Mouse (Mus musculus) stomach, postnatal 0 days (tissue): ENCODE results near the gene Supt3. TPM values are rescaled to one million over a fixed set of nuclear protein-coding genes. Genes with fewer than 3 reads are reported as not detected.

ENCODE experiments used
- ATAC-seq: fragments of 200-750 bp; cut with Nextera tagmentation; 2 replicates; pipeline ENCODE4 v1.8.0; 2017; ENCODE audit not compliant: low FRiP score, low TSS enrichment
- DNase-seq: peaks from one replicate; pipeline ENCODE4 v3.0.0-alpha.2; 2016; ENCODE audit warnings: low spot score
- H3K27ac ChIP-seq: fragments of 300-500 bp; sonication (generic); replicated peaks from 2 replicates; pipeline ENCODE4 v1.5.1; 2014; ENCODE audit warnings: mild to moderate bottlenecking, control low read depth
- H3K27me3 ChIP-seq: fragments of 300-500 bp; sonication (generic); 2 replicates; pipeline ENCODE4 v1.6.1; 2014; ENCODE audit warnings: low read length; ENCODE audit not compliant: control insufficient read depth, insufficient read depth
- H3K36me3 ChIP-seq: fragments of 300-500 bp; sonication (generic); 2 replicates; pipeline ENCODE4 v1.6.1; 2014; ENCODE audit warnings: low read length, mixed read lengths; ENCODE audit not compliant: control insufficient read depth, insufficient read depth
- H3K4me1 ChIP-seq: fragments of 300-500 bp; sonication (generic); replicated peaks from 2 replicates; pipeline ENCODE4 v1.6.1; 2014; ENCODE audit warnings: antibody characterized with exemption; ENCODE audit not compliant: control insufficient read depth, insufficient read depth
- H3K4me2 ChIP-seq: fragments of 300-500 bp; sonication (generic); replicated peaks from 2 replicates; pipeline ENCODE4 v1.6.1; 2014; ENCODE audit warnings: low read depth, mild to moderate bottlenecking, control low read depth, moderate library complexity
- H3K4me3 ChIP-seq: fragments of 300-500 bp; sonication (generic); 2 replicates; pipeline ENCODE4 v1.5.1; 2014; ENCODE audit warnings: low read depth, low read length, control low read depth
- H3K9ac ChIP-seq: fragments of 300-500 bp; sonication (generic); 2 replicates; pipeline ENCODE4 v1.6.1; 2014; ENCODE audit warnings: mild to moderate bottlenecking, low read length, control low read depth, mixed read lengths
- H3K9me3 ChIP-seq: fragments of 300-500 bp; sonication (generic); 2 replicates; pipeline ENCODE4 v1.6.1; 2016; ENCODE audit warnings: low read length; ENCODE audit not compliant: control insufficient read depth
- CTCF ChIP-seq: IDR thresholded peaks from 2 replicates; pipeline ENCODE4 v1.5.1; 2016; ENCODE audit warnings: antibody characterized with exemption, low read depth, mild to moderate bottlenecking, moderate library complexity
- EP300 ChIP-seq: optimal IDR thresholded peaks from 2 replicates; pipeline ENCODE3; 2016; ENCODE audit warnings: antibody characterized with exemption
- WGBS: fragments of 180-500 bp; shearing (Covaris S2); extraction: QIAGEN DNeasy Blood & Tissue Kit; methylation state at CpG from one replicate; pipeline ENCODE4 v1.1.7; 2014; 5-methylcytosine and 5-hydroxymethylcytosine counted together
- polyA plus RNA-seq: library from polyadenylated mRNA; unstranded; fragments of >200 nt; fragmentation: Nextera tagmentation; extraction: Ambion mirVana; gene quantifications from 2 replicates; pipeline ENCODE4 v1.2.1, GENCODE M21; 2015

Supt3 gene
- polyA plus RNA-seq, 1 experiment from 2014 or later: 8.9 TPM

DNA sequence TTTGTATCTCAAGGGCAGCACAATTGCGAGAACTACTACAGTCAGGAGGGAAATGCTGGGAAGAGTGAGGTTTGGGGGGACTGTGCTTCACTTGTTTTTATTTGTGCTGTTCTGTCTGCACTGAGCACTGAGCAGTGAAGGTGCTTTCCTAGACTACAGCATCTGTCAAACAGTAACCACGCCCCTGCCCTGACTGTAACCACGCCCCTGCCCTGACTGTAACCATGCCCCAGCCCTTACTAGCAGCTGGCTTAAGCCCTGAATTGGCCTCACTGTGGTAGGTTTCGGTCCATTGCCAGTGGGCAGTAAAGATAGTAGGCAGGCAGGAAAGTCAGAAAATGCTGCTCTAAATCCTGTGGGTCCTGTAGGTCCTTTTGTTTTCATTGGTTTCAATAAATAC is 196.5 kb downstream of the Supt3 start:
- Histone ChIP-seq H3K27me3 (no peaks in the 10 kb centered on the region), H3K9me3 (no peaks in the 10 kb centered on the region), H3K27ac (no peak overlapping the region), H3K36me3 (no peaks in the 10 kb centered on the region), H3K4me1 (no peaks in the 10 kb centered on the region), H3K4me2 (no peak overlapping the region), H3K4me3 (no peak overlapping the region), H3K9ac (no peak overlapping the region)
- ATAC-seq: 0 out of 2 replicates have a peak, but pooled peaks have one; percentile 64
- peak; percentile 36 for DNase-seq
- no peak for TF ChIP-seq CTCF
- no peak for TF ChIP-seq EP300
- WGBS: 52% methylated on average over 4 of the region's 4 CpGs

DNA sequence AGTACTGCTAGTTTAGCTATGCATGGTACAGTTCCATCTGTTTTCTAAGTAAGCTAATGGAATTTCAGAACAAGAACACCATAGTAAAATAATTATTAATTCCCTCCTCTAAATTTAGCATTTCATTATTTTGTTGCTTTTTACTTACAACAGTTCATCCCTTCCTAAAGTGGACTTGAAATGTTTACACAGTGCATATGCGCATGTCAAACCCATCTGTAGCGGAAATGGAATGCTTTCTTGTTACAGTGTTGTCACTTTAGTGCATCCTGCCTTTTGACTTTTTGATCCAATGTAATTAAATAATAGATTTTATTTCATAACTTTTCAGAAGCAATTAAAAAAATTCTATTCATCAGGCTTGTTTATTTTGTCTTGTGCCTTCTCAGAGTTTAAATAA is 200.7 kb downstream of the Supt3 start:
- Histone ChIP-seq H3K9ac (no peak overlapping the region), H3K27ac (no peak overlapping the region), H3K36me3 (no peaks in the 10 kb centered on the region), H3K4me1 (0 out of 2 replicates have a peak, but pooled peaks cover 2% of the 10 kb centered on the region), H3K4me3 (no peak overlapping the region), H3K9me3 (no peaks in the 10 kb centered on the region), H3K27me3 (no peaks in the 10 kb centered on the region), H3K4me2 (no peak overlapping the region)
- no peak for TF ChIP-seq EP300
- no peak for TF ChIP-seq CTCF
- 74% methylated on average over 2 of the region's 2 CpGs for WGBS
- ATAC-seq (no peak), DNase-seq (no peak)

DNA sequence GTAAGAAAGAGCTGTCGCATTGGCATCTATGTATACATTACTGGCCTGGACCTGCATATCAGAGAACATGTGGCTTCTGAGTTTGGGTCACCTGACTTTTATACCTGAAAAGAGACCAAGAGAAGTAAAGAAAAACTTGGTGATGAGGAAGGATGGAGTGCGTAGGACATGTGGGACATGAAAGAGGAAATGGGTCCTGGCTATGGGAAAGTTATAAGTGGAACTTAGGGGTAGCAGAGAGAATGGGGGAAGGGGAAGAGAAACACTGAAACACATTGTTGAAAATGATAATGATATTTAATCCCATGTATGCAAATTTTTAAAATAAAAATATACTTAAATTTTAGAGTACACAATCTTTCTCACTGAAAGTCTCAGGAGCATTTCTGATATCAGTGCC is 211.0 kb downstream of the Supt3 start:
- no peaks in the 10 kb centered on the region for H3K4me1 ChIP-seq
- WGBS: 94% methylated on average over 2 of the region's 2 CpGs
- no peaks in the 10 kb centered on the region for H3K27me3 ChIP-seq
- DNase-seq (no peak), ATAC-seq (no peak)
- H3K9ac ChIP-seq: no peak overlapping the region
- H3K9me3 ChIP-seq: no peaks in the 10 kb centered on the region
- TF ChIP-seq CTCF: no peak
- no peak overlapping the region for H3K27ac ChIP-seq
- no peaks in the 10 kb centered on the region for H3K36me3 ChIP-seq
- H3K4me2 ChIP-seq: no peak overlapping the region
- no peak overlapping the region for H3K4me3 ChIP-seq

DNA sequence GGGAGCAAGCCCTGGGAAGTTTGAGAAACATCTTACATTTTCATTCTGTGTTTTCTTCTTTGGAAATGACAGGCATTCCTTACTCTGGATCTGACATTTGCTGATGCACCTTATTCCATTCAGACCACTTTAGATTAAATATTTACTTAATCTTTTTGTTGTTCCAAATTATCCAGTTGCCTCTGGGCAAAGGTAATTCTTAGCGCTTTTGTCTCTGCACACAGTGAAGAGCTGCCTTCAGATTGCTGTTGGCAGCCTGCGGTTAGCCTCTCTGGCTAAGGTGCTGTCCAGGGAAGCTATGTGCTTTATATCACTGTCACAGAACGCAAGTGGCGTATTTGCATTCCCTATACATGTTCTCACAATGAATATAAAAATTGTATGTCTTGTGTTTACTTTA is 226.4 kb downstream of the Supt3 start:
- TF ChIP-seq EP300 (no peak), CTCF (no peak)
- no peak overlapping the region for H3K4me3 ChIP-seq
- no peak overlapping the region for H3K27ac ChIP-seq
- no peaks in the 10 kb centered on the region for H3K4me1 ChIP-seq
- H3K36me3 ChIP-seq: no peaks in the 10 kb centered on the region
- ATAC-seq (no peak), DNase-seq (no peak)
- H3K27me3 ChIP-seq: no peaks in the 10 kb centered on the region
- H3K9ac ChIP-seq: no peak overlapping the region
- no peaks in the 10 kb centered on the region for H3K9me3 ChIP-seq
- WGBS: 65% methylated on average over 4 of the region's 4 CpGs
- H3K4me2 ChIP-seq: no peak overlapping the region

DNA sequence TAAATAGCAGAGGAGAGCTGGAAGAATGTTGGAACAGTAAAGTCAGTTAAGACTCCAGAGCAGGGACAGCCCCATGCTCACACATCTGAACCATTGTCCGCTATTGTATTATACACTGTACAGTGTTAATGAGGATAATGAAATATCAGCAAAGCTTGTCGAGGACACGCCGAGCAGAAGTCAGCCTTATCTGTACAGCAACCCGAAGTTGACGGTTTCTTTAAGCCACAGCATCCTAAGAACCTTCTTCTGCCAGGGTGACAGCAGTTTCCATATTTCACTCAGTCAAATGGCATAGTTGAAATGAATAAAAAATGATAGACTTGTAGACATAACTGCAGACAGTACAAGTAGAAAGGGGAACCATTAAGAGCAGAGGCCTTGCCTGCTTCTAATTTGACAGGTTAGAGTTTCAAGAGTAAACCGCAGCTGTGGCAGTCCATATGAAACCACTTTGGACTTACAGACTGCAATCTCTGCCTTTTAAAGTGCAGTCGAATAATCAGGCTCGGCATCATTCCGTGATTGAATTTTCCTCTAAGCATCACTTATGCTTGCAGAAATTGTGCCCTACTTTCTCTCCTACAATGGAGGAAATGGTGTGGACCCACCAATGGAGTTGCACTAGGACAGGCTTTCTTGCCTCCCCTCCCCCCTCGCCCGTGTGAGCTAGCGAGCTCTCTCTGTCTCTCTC is 227.7 kb downstream of the Supt3 start:
- no peak overlapping the region for H3K4me3 ChIP-seq
- no peaks in the 10 kb centered on the region for H3K4me1 ChIP-seq
- ATAC-seq: no peak
- DNase-seq: no peak
- H3K9me3 ChIP-seq: no peaks in the 10 kb centered on the region
- 90% methylated on average over 13 of the region's 13 CpGs for WGBS
- no peaks in the 10 kb centered on the region for H3K27me3 ChIP-seq
- no peaks in the 10 kb centered on the region for H3K36me3 ChIP-seq
- no peak overlapping the region for H3K27ac ChIP-seq
- H3K4me2 ChIP-seq: no peak overlapping the region
- H3K9ac ChIP-seq: no peak overlapping the region
- TF ChIP-seq EP300: no peak
- no peak for TF ChIP-seq CTCF

DNA sequence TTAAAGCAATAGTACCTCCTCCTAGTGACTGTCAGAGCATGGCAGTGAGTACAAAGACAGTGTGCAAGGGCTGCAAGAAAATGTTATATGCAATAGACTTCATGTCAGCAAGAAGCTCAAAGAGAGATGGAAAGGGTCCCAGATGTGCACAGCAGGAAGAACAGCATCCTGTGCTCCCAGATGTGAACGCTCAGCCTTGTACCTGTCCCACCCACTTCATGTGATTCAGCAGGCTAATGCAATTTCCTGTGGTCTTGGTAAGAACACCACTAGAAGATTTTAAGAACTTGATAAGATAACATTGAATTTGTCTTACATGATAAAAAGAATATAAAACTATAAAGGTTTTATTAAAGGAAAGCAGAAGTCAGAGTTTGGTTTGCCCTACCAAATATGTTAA is 230.5 kb downstream of the Supt3 start:
- no peak for ATAC-seq
- no peaks in the 10 kb centered on the region for H3K9me3 ChIP-seq
- H3K4me2 ChIP-seq: no peak overlapping the region
- no peaks in the 10 kb centered on the region for H3K36me3 ChIP-seq
- no peak overlapping the region for H3K27ac ChIP-seq
- WGBS: 55% methylated on average over 1 of the region's 1 CpGs
- no peak overlapping the region for H3K4me3 ChIP-seq
- no peak overlapping the region for H3K9ac ChIP-seq
- no peak for TF ChIP-seq CTCF
- no peaks in the 10 kb centered on the region for H3K4me1 ChIP-seq
- no peak for DNase-seq
- H3K27me3 ChIP-seq: no peaks in the 10 kb centered on the region
